Mouse (Mus musculus): ENCODE results near the gene Pmpcb. TPM values are rescaled to one million over a fixed set of nuclear protein-coding genes. Genes with fewer than 3 reads are reported as not detected.
"Not testable (repeated sequence)": the region's sequence is repeated elsewhere in the genome, so short reads cannot be mapped to it uniquely, and the experiment has no call there.

The Pmpcb gene
- 10 to 100 TPM; 74.5 to 77.2 TPM for total RNA-seq (2021)
- long read RNA-seq, experiment 1, transcript Pmpcb-201 (13 exons, 1,615 nt), result major isoform, 43 of 52 reads
- long read RNA-seq, experiment 1, partial matches to known transcripts, result 3 of 52 reads
- long read RNA-seq, experiment 1, other reads (novel, unspliced or antisense), result 6 of 52 reads
- long read RNA-seq, experiment 2, transcript Pmpcb-201 (13 exons, 1,615 nt), result major isoform, 43 of 53 reads
- long read RNA-seq, experiment 2, partial matches to known transcripts, result 7 of 53 reads
- long read RNA-seq, experiment 2, other reads (novel, unspliced or antisense), result 3 of 53 reads

DNA sequence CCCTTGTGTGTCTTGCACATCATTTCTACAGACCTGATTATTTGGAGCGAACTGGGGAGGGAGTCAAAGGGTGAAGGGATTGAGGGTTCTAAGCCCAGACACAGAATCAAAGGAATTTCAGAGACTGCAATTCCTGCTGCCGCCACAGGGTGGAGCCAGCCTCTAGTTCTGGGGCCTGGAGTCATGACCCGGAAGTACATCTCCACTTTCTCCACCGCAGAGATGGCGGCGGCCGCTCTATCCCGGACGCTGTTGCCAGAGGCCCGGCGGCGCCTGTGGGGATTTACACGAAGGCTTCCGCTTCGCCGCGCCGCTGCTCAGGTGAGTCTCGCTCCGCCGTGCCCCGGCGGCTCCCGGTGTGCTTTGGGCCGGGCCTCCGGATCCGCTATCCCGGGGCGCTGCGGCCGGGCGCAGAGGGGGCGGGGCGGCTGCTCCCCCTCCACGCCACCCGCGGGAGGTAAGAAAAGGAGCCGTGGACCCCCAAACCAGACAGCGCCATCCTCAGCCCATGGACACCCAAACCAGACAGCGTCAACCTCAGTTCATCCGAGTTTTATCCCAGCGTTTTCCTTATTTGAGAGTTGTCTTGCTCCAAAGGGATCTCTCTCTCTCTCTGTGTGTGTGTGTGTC lies at the start of gene Pmpcb:
Gene Pmpcb (plus strand): TSS at position 186 of the 630 bp plus-strand sequence.
- peak; percentile 86 to 91 for DNase-seq (ENCODE audit: low spot score in 2 of 2)

GRCm38 (mm10) chr5:21692230-21692629 lies 44.7 kb upstream of the Pmpcb start:
- no peak for DNase-seq (ENCODE audit: low spot score in 2 of 2)

DNA sequence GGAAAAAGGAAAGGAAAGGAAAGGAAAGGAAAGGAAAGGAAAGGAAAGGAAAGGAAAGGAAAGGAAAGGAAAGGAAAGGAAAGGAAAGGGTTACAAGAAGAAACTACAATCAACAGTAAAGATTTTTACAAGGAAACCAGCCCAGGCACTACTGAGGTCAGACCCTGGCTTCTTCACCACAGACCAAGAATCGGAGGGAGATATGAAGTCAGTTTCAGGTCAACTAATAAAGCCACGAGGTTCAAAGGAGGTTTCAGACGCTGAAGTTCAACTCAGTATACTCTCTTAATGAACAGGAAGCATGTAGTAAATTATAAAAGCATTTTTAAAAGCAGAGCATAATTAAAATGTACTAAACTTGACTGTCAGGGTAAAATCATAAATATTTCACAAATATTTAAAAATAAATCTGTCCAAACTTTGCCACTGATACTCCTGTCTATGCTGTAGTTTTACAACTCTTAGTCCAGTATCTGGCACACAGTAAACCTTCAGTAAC lies 43.5 kb upstream of the Pmpcb start:
- no peak for DNase-seq (ENCODE audit: low spot score in 2 of 2)

- no peak for DNase-seq (ENCODE audit: low spot score in 2 of 2)
These were observed 42.0 kb upstream of the Pmpcb start for GRCm38 (mm10) chr5:21694854-21695490.

- DNase-seq (ENCODE audit: low spot score in 2 of 2), result not testable (repeated sequence)
These were observed 37.4 kb upstream of the Pmpcb start for GRCm38 (mm10) chr5:21699555-21699954.

DNA sequence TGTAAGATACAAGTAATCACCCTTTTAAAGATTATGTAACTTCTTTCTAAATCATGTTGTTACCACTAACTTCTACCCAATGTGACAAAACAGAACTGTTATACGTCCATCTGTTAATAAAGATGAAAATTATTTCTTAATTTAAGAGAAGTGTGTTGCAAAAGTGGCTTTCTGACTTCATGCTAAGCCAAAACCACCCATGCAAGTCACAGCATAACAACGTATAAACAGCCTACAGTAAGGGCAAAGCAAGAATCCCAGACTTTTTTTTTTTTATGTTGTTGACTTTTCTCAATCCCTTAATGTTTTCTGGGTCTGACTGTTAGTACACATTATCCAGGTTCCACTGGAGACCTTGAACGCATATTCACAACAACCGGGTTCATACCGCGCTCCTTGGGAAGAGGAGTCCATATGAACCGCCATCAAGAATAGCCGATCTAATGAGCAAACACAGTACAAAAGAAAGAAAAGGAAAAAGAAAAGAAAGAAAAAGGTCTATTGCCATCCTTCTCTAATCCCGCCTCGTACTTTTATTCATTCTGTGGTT lies 36.6 kb upstream of the Pmpcb start:
- no peak for DNase-seq (ENCODE audit: low spot score in 2 of 2)

- DNase-seq (ENCODE audit: low spot score in 2 of 2), result no peak
These were observed 36.0 kb upstream of the Pmpcb start for GRCm38 (mm10) chr5:21700934-21701333.

DNA sequence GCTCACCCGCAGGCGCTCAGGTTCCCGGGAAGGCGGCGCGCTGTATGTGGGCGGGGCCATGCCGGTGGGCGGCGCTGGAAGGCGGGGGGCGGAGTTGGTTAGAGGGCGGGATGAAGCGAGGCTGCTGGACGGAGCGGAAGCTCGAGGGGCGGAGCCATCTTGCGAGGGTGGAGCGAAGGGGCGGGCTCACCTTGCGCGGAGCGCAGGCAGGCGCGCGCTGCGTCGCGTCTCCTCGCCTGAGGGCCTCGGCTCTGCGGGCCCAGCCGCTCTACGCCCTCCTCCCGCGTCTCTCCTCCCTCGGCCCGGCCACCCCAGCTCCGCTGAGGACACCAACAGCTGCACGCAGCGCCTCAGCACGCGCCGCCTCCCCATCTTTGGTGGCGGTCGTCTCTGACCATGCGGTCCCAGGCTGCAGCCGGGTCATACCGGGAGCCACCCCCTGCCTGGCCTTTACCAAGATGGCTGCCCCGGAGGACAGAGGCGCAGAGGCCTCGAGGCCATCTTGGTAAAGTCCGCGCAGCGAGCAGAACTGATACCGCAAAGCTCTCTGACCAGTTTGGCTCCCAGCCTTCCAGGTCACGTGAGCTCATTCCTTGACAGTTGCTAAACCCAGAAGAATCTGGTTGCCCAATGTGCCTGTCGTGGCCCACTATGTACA lies 35.5 kb upstream of the Pmpcb start, which contains the start of gene Napepld:
Gene Napepld (minus strand): TSS at position 46 of the 658 bp plus-strand sequence.
- DNase-seq (ENCODE audit: low spot score in 2 of 2), result peak; percentile 98 to 99

DNA sequence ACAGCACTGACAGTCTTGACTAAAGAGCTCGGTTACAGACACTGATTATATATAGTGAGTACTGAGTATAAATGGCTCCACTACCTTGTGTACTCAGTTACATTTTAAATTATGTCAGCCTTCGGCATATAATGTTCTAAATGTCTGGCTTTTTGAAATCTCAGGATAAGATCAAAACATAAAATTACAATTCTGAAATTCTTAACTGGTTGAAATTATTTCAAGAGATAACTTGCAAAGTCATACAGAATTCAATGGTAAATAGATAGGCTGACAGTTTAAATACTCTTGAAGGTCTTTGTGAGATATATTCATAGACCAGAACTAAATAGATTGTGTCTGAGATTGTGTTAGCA lies 35.0 kb upstream of the Pmpcb start:
- no peak for DNase-seq (ENCODE audit: low spot score in 2 of 2)

DNA sequence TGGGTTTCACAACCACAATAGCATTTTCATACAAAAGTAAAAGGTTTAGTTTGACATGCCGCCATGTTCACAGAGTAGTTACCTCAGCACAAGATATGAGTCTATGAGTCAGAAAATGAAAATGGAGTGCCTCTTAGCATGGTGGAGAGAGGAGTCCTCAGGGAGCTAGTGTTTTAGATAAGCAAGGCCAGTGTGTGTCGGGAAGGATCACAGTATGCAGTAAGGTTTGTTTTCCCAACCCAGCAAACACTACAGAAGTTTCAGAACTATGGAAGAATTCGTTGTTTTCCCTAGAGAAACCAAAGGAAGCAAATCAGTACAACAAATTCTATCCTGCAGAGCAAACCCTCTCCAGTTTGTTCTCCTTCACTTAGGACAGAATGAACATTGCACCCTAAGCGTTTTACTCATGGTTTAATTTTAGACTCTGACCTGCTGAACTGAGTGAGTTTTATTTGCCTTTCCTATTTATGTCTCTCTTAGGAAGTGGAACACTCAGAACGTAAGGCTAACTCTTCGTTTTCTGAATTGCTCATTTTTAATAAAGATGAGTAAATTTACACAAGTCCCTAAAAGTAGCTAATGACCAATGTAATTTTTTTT lies 34.0 kb upstream of the Pmpcb start:
- DNase-seq (ENCODE audit: low spot score in 2 of 2), result no peak

DNA sequence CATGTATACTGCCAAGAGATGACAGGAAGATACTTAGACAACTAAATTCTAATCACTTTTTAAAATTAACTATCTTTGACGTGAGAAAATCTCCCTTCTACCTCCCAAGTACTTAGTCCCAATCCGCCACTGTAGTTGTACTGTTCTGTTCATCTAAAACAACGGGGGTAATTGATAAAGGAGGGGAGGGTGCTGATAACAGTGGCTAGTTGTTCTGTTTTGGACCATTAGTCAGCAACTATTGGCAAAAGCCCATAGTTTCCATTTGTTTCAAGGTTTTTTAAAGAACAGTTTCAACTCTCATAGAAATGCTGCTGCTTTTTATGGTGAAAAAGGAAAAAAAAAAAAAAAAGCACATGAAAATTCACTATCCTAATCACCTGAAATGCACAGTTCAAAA lies 33.2 kb upstream of the Pmpcb start:
- DNase-seq (ENCODE audit: low spot score in 2 of 2), result no peak

GRCm38 (mm10) chr5:21706546-21706945 lies 30.4 kb upstream of the Pmpcb start:
- no peak for DNase-seq (ENCODE audit: low spot score in 2 of 2)

DNA sequence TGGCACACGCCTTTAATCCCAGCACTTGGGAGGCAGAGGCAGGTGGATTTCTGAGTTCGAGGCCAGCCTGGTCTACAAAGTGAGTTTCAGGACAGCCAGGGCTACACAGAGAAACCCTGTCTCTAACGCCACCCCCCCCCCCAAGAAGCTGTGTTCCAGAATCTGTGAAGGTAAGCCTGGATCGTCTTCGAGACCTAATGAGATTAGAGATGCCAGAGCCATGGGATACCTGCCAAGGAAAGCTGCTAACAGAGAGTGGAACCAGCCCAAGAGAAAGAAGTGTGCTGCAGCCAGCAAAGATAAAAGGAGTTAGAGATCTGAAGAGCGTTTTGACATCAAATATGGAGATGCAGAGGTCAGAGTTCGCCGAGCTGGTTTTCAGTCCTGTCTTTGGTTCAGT lies 28.9 kb upstream of the Pmpcb start:
- not testable (repeated sequence) for DNase-seq (ENCODE audit: low spot score in 2 of 2)

- DNase-seq (ENCODE audit: low spot score in 2 of 2), result no peak
These were observed 24.7 kb upstream of the Pmpcb start for GRCm38 (mm10) chr5:21712127-21712715.

DNA sequence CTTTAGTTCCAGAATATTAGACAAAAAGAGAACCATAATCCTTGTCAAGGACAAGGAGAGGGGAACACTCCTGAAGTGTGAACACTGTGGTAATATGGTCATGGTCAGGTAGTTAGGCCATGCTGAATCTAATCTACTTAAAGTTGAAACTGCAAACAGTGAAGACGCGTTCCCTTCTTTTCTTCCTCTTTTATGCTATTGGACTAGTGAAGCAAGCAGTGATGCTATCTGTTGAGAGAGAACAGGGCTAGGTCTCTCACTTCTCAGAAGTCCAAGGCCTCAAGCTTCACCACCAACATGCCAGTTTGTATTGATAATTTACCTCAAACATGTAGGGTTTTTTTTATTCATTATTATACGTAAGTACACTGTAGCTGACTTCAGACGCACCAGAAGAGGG lies 22.5 kb upstream of the Pmpcb start:
- no peak for DNase-seq (ENCODE audit: low spot score in 2 of 2)

- DNase-seq (ENCODE audit: low spot score in 2 of 2), result no peak
These were observed 19.7 kb upstream of the Pmpcb start for GRCm38 (mm10) chr5:21717165-21717715.

- DNase-seq (ENCODE audit: low spot score in 2 of 2), result no peak
These were observed 18.4 kb upstream of the Pmpcb start for GRCm38 (mm10) chr5:21718546-21718945.

GRCm38 (mm10) chr5:21719209-21719608 lies 17.7 kb upstream of the Pmpcb start:
- no peak for DNase-seq (ENCODE audit: low spot score in 2 of 2)

DNA sequence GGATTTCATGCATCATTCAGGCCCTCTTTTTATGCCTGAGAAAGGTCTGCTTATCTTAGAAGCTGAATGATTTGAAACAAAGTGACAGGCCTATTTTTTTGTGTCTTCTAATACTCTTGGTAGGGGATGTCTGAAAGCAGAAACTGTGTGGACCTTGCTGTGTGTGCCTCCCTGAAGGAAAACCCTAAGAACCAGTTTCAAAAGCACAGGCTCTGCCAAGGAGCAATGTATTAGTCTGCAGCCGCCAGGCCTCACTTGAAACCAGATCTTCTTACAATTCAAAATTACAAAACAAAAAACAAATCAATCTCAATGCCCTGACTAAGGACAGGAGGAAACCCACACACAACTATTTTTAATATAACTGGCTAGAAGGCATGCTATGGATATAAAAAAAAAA lies 12.5 kb upstream of the Pmpcb start:
- DNase-seq (ENCODE audit: low spot score in 2 of 2), result no peak

- DNase-seq (ENCODE audit: low spot score in 2 of 2), result no peak
These were observed 12.1 kb upstream of the Pmpcb start for GRCm38 (mm10) chr5:21724872-21725271.
